Mouse (Mus musculus) embryonic facial prominence, embryonic 13.5 days (tissue): ENCODE measurements around the gene Scgb1a1. TPM values are rescaled to one million over a fixed set of nuclear protein-coding genes. Genes with fewer than 3 reads are reported as not detected.

Experiments used
- ATAC-seq: fragments of 200-750 bp; cut with Nextera tagmentation; 2 replicates; pipeline ENCODE4 v1.8.0; 2017; ENCODE audit warnings: low read depth; ENCODE audit not compliant: insufficient number of reproducible peaks, insufficient read depth, low FRiP score, low TSS enrichment
- H3K27ac ChIP-seq: fragments of 300-500 bp; sonication (generic); 2 replicates; pipeline ENCODE4 v1.5.1; 2015; ENCODE audit warnings: moderate library complexity, mild to moderate bottlenecking, inconsistent platforms
- H3K27me3 ChIP-seq: fragments of 300-500 bp; sonication (generic); 2 replicates; pipeline ENCODE4 v1.6.1; 2015; ENCODE audit warnings: mild to moderate bottlenecking, inconsistent platforms
- H3K36me3 ChIP-seq: fragments of 300-500 bp; sonication (generic); 2 replicates; pipeline ENCODE4 v1.6.1; 2015; ENCODE audit warnings: mild to moderate bottlenecking, inconsistent platforms
- H3K4me1 ChIP-seq: fragments of 300-500 bp; sonication (generic); 2 replicates; pipeline ENCODE4 v1.6.1; 2015; ENCODE audit warnings: inconsistent platforms
- H3K4me2 ChIP-seq: fragments of 300-500 bp; sonication (generic); 2 replicates; pipeline ENCODE4 v1.6.1; 2015; ENCODE audit warnings: moderate library complexity, mild to moderate bottlenecking, inconsistent platforms
- H3K4me3 ChIP-seq: fragments of 300-500 bp; sonication (generic); 2 replicates; pipeline ENCODE4 v1.5.1; 2015; ENCODE audit warnings: mild to moderate bottlenecking, inconsistent platforms
- H3K9ac ChIP-seq: fragments of 300-500 bp; sonication (generic); 2 replicates; pipeline ENCODE4 v1.6.1; 2015; ENCODE audit warnings: mild to moderate bottlenecking, inconsistent platforms
- H3K9me3 ChIP-seq: fragments of 300-500 bp; sonication (generic); 2 replicates; pipeline ENCODE4 v1.6.1; 2016; ENCODE audit warnings: inconsistent platforms
- WGBS: fragments of 180-500 bp; shearing (Covaris S2); methylation state at CpG from one replicate; pipeline ENCODE4 v1.1.7; 2015; ENCODE audit warnings: mixed read lengths; 5-methylcytosine and 5-hydroxymethylcytosine counted together
- polyA plus RNA-seq: library from polyadenylated mRNA; unstranded; fragments of >200 nt; fragmentation: Nextera tagmentation; extraction: Ambion mirVana; gene quantifications from 2 replicates; pipeline ENCODE4 v1.2.1, GENCODE M21; 2015

Scgb1a1 gene
- polyA plus RNA-seq, 1 experiment from 2014 or later: not detected

DNA sequence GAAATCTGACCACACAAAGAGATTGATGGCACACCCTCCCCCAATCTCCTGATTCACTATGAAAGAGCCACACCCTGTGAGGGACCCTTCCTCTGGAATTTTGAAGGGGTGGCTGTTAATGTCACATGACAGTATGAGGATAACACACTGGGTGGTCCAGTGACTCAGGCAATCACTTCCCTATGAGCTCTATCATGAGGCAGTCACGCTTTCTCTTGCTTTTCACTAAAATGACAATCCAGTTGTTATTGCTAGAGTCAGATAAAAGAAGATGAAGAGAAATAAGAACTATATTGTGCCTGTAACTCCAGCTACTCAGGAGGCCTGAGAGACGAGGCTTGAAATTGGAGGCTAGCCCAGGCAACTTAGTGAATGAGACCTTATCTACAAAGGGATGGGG lies 12.2 kb downstream of the Scgb1a1 start:
- Histone ChIP-seq H3K27ac (no peak overlapping the region), H3K4me1 (peaks cover 28% of the 10 kb centered on the region), H3K9me3 (no peaks in the 10 kb centered on the region), H3K27me3 (no peaks in the 10 kb centered on the region), H3K9ac (no peak overlapping the region), H3K4me3 (no peak overlapping the region), H3K4me2 (no peak overlapping the region), H3K36me3 (no peaks in the 10 kb centered on the region)
- ATAC-seq: no peak
- 56% methylated on average over 2 of the region's 2 CpGs for WGBS

DNA sequence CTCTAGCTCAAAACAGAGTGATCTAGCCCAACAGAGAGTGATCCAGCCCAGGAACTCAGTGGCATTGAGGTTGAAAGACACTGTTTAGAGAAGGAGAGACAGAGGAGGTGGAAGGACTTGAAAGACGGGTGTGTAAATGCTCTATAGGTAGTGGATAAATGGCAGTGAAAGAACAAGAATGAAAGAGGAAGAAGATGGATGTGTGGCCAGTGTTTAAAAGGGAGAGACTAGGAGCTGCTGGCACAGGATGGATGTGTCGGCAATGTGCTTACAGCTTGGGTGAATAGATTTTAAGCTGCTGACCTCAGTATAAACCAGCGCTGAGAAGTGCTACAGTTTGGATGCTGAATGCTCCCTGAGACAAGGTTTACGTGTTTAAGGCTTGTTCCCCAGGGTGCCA lies 13.3 kb downstream of the Scgb1a1 start:
- Histone ChIP-seq H3K9ac (no peak overlapping the region), H3K27me3 (no peaks in the 10 kb centered on the region), H3K9me3 (no peaks in the 10 kb centered on the region), H3K27ac (peak overlapping the region; percentile 39; the same call in 1 of the 2 replicates), H3K4me1 (peaks cover 31% of the 10 kb centered on the region), H3K4me2 (no peak overlapping the region), H3K4me3 (no peak overlapping the region), H3K36me3 (no peaks in the 10 kb centered on the region)
- 75% methylated on average over 4 of the region's 4 CpGs for WGBS
- no peak for ATAC-seq

DNA sequence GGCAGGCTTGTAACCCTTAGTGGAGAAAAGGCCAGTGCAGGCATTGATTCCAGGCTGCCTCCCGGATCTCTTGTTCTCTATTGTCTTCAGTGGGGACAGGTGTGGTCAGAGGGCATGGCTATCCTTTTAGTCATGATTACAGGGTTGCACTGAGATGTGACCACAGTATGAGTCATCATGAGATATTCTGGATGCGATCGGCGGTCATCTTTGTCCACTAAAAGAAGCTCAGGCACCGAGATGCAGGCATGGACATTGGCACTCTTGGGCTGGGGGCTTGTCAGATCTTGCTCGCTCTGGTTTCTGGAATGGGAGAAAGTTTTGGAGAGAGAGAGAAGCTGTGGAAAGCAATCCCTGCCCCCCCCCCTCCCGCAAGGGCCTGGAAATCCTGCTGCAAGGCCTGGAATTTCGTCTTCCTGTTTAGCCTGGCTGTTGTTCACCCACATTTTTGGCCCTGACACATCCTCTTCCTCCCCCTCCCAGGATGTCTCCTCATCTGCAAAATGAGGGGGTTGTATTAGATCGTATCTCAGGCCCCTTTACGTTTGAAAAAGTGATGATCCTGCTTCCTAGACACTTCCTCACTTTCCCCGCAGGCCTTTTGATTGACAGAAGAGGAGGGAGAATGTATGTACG lies 13.9 kb downstream of the Scgb1a1 start:
- no peaks in the 10 kb centered on the region for H3K27me3 ChIP-seq
- H3K27ac ChIP-seq: peak overlapping the region; percentile 39; the same call in 1 of the 2 replicates

DNA sequence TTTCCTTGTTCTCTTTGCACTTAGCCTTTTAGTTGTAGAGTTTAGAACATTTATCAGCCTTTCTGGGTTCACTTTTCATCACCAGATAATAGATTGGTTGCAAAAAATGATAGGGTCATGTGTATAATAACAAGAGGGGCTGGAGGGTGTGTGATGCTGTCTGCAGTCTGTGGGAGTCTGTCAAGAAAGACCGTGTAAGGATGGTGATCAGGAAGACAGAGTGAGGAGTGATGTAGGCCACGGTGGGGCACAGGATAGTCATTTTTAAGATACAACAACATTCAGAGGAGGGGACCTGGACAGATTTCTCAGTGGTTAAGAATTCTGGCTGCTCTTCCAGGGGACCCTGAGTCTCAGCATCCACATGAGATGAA lies 15.6 kb downstream of the Scgb1a1 start:
- H3K4me3 ChIP-seq: no peak overlapping the region
- H3K27ac ChIP-seq: peak overlapping the region; percentile 89
- no peaks in the 10 kb centered on the region for H3K36me3 ChIP-seq
- 78% methylated on average over 2 of the region's 2 CpGs for WGBS
- no peak for ATAC-seq
- no peaks in the 10 kb centered on the region for H3K9me3 ChIP-seq
- peaks cover 29% of the 10 kb centered on the region for H3K4me1 ChIP-seq
- no peak overlapping the region for H3K9ac ChIP-seq
- H3K27me3 ChIP-seq: no peaks in the 10 kb centered on the region
- H3K4me2 ChIP-seq: peak overlapping the region; percentile 24; the same call in 1 of the 2 replicates

More for the DNA sequence above, 13.9 kb downstream of the Scgb1a1 start:
- Histone ChIP-seq H3K36me3 (no peaks in the 10 kb centered on the region), H3K9me3 (no peaks in the 10 kb centered on the region), H3K9ac (no peak overlapping the region), H3K4me2 (no peak overlapping the region), H3K4me1 (peaks cover 29% of the 10 kb centered on the region), H3K4me3 (no peak overlapping the region)
- no peak for ATAC-seq
- WGBS: 68% methylated on average over 12 of the region's 12 CpGs

DNA sequence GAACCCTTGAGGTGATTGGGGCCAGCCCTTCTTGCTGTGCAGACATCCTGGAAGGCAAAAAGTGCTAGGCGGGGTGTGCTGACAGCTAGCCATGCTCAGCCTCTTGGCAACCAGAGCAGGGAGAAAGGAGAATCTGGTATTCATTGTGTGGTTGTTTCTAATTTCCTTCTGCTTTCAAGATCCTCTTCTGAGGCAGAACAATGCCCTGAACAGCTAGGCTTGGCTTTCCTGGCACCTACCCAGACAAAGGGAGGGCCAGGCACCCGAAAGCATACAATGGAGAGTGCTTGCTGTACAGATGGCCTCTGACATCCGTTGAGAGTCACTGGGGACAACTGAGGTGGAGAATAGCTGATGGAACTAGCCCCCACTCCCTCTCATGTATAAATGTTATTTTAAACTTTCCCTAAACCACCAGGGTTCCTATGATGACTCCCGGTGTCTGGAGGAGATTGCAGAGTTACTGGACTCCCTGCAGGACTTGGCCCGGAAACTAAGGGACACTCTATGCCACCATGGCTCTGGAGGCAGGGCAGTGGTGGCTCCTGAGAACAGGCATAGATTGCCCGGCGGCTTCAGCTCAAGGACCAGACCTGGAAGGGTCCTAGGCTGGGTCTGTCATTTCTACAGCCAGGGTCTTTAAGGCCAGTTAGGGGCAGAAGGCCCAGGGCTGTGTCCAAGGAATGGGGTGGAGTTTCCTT lies 16.2 kb downstream of the Scgb1a1 start:
- Histone ChIP-seq H3K4me1 (peaks cover 29% of the 10 kb centered on the region), H3K27me3 (no peaks in the 10 kb centered on the region), H3K9ac (peak overlapping the region; percentile 41), H3K36me3 (no peaks in the 10 kb centered on the region), H3K9me3 (no peaks in the 10 kb centered on the region), H3K4me3 (no peak overlapping the region), H3K27ac (peak overlapping the region; percentile 89), H3K4me2 (peak overlapping the region; percentile 24)
- 49% methylated on average over 7 of the region's 7 CpGs for WGBS
- no peak for ATAC-seq

DNA sequence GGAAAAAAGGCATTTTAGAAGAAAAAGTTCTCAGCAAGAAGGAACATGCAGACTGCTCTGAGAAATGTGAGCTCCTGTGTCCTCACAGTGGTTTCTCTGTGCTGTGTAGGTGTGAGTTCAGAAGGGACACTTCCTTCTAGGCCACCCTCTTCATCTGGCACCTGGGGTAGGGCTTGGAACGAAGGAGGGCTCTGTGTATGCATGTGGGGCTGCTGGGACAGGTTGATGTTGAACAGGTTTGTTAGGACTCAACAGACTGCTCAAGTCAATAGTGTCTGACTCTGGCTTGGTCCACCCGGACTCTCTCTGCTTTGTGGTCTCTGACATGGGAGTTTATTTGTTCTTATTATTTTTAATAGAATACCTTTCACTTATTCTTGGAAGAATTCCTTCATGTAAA lies 17.4 kb downstream of the Scgb1a1 start:
- H3K27ac ChIP-seq: peak overlapping the region; percentile 89
- no peak overlapping the region for H3K4me3 ChIP-seq
- no peaks in the 10 kb centered on the region for H3K36me3 ChIP-seq
- H3K27me3 ChIP-seq: no peaks in the 10 kb centered on the region
- 84% methylated on average over 2 of the region's 2 CpGs for WGBS
- ATAC-seq: no peak
- no peak overlapping the region for H3K9ac ChIP-seq
- no peak overlapping the region for H3K4me2 ChIP-seq
- H3K9me3 ChIP-seq: no peaks in the 10 kb centered on the region
- H3K4me1 ChIP-seq: peaks cover 34% of the 10 kb centered on the region

DNA sequence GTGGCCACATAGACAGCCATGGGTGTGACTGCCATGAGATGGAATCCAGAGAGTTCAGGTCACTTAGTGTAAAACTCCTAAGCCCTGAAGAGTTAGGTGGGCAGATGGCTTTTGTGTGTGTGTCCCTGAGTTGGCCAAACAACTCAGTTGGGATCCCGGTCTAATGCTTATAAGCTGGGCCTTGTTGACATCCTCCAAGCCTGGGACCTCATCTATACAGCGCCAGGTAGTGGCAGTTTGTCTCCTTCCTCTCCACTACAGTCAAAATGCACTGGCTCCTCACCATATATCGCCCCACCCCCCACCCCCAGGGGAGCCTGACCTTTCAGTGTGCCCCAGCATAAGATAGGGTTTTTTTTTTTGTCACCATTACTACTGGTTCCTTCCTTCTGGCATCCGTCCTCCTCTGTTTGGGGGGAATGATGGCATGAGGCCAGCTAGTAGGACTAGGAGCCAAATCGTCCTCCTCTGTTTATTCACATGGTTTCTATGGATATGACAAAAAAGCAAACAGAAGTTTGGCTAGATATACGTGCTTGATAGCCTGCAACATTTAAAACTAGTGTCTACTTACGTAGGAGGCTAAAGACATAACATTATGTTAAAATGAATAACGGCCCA lies 18.0 kb downstream of the Scgb1a1 start:
- Histone ChIP-seq H3K4me3 (no peak overlapping the region), H3K9me3 (no peaks in the 10 kb centered on the region), H3K36me3 (no peaks in the 10 kb centered on the region), H3K9ac (no peak overlapping the region), H3K27me3 (no peaks in the 10 kb centered on the region), H3K4me1 (peaks cover 34% of the 10 kb centered on the region), H3K27ac (peak overlapping the region; percentile 89), H3K4me2 (no peak overlapping the region)
- 60% methylated on average over 8 of the region's 8 CpGs for WGBS
- no peak for ATAC-seq

DNA sequence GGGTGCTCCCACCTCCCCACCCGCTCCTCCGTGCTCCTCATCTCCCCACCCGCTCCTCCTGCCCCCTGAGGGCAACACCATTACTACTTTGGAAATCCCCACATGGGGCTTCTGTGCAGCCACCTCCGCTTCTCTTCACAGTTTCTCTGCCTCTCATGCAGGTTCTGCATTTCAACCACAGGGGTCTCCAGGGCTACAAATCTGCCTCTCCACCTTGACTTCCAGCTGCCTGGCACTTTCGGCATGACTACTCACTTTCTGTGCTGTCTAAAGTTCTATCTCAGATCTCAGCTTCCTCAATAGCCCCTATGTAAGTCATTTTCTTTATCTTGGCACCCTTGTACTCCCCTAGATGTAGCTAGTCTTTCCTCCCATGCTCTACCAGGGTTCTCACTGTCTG lies 20.5 kb downstream of the Scgb1a1 start:
- Histone ChIP-seq H3K9ac (no peak overlapping the region), H3K4me1 (peaks cover 33% of the 10 kb centered on the region), H3K27me3 (no peaks in the 10 kb centered on the region), H3K36me3 (no peaks in the 10 kb centered on the region), H3K4me2 (no peak overlapping the region), H3K4me3 (no peak overlapping the region), H3K27ac (no peak overlapping the region), H3K9me3 (no peaks in the 10 kb centered on the region)
- WGBS: 70% methylated on average over 5 of the region's 5 CpGs
- ATAC-seq: no peak

DNA sequence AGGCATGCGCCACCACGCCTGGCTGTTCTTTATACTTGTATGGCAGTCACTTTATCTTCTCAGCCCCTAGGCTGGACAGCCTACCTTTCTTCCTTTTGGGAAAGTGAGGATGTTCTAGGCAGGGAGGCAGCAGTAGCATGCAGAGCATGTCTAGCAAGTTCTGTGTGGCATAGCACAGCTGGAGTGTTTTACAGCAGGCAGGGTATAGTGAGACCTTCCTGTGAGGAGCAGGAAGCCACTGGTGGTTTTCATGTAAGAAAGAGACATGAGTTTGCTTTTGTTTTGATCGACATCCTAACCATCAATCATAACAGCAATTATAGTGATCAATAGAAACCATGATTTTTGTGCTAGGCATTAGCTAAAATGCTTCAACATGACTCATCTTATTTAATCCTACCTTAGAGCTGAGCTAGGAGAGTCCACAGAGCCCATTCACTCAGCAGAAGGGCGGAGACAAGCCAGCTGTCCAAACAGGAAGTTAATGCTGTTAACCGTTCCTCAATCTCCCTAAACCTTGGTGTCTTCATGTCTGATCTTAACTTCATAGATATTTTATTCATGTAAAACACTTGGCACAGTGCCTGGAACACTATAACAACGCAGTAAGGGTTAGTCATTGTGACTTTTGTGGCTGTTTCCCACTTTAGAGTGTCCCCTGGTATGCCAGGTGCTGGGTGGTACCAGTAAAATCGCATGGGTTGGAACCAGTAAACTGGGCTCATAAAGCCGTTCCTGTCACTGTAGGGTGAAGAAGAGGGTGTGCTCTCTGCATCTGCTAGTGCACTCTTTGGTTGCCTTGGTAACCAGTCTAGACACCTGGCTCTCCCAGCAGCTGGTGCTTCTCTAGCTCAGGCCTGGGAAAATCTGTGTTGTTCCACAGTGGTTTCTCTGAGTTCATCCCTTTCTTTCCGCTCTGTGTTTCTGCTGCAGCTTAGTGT lies 21.9 kb downstream of the Scgb1a1 start:
- WGBS: 61% methylated on average over 9 of the region's 9 CpGs
- no peaks in the 10 kb centered on the region for H3K27me3 ChIP-seq
- H3K4me3 ChIP-seq: no peak overlapping the region
- H3K9me3 ChIP-seq: no peaks in the 10 kb centered on the region
- no peak overlapping the region for H3K9ac ChIP-seq
- no peak overlapping the region for H3K4me2 ChIP-seq
- H3K4me1 ChIP-seq: peaks cover 19% of the 10 kb centered on the region
- no peaks in the 10 kb centered on the region for H3K36me3 ChIP-seq
- H3K27ac ChIP-seq: no peak overlapping the region
- no peak for ATAC-seq

DNA sequence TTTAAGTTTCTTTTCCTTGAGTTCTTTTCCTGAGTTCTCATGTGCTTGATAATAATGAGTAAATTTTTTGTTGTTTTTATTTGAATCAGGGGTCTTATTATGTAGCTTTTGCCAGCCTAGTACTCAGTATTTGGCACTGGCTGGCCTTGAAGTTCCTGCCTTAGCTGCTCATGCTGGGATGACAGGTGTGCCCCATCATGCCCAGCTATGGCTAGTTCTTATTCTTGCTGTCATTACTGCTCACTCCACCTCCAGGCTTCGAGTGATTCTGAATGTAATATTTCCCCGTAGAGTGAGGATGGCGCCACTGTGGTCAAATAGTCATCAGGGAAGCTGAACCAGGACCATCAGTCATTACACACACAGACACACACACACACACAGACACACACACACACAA lies 23.9 kb downstream of the Scgb1a1 start:
- Histone ChIP-seq H3K4me1 (peaks cover 5% of the 10 kb centered on the region), H3K4me2 (no peak overlapping the region), H3K9ac (no peak overlapping the region), H3K27ac (no peak overlapping the region), H3K4me3 (no peak overlapping the region), H3K36me3 (no peaks in the 10 kb centered on the region), H3K27me3 (no peaks in the 10 kb centered on the region), H3K9me3 (no peaks in the 10 kb centered on the region)
- ATAC-seq: no peak
- WGBS: 89% methylated on average over 3 of the region's 3 CpGs

DNA sequence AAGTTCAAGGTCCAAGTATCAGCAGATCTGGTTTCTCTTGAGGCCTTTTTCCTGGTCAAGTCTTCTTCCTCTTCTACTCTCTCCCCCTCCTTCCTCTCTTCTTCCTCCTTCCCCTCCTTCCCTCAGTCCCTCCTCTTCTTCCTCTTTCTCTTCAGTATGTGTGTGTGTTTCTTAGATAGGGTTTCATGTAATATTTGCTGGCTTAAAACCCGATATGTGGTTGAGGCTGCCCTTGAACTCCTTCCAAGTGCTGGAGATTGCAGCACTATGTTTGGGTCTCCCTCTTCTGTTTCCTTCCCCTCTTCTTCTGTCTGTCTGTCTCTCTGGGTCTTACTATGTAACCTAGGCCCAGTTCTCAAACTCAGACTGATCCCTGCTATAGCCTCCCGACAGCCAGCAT lies 24.9 kb downstream of the Scgb1a1 start:
- H3K4me1 ChIP-seq: peaks cover 5% of the 10 kb centered on the region
- H3K27me3 ChIP-seq: no peaks in the 10 kb centered on the region
- no peaks in the 10 kb centered on the region for H3K36me3 ChIP-seq
- no peak overlapping the region for H3K4me3 ChIP-seq
- WGBS: 87% methylated on average over 2 of the region's 2 CpGs
- H3K4me2 ChIP-seq: no peak overlapping the region
- no peaks in the 10 kb centered on the region for H3K9me3 ChIP-seq
- ATAC-seq: no peak
- no peak overlapping the region for H3K27ac ChIP-seq
- H3K9ac ChIP-seq: no peak overlapping the region
